Mouse (Mus musculus): ENCODE results near the gene Cnnm1.

Gene Cnnm1

GRCm38 (mm10) chr19:43511621-43512620, 71.7 kb downstream of the Cnnm1 start:
- DNase-seq (ENCODE audit: low spot score in 2 of 2): no peak

- DNase-seq (ENCODE audit: low spot score in 2 of 2): no peak
Measured at GRCm38 (mm10) chr19:43513874-43514273, 73.6 kb downstream of the Cnnm1 start.

GRCm38 (mm10) chr19:43515668-43516396, 75.6 kb downstream of the Cnnm1 start:
- DNase-seq (ENCODE audit: low spot score in 2 of 2): no peak

GRCm38 (mm10) chr19:43516397-43517035, 76.3 kb downstream of the Cnnm1 start:
- DNase-seq (ENCODE audit: low spot score in 2 of 2): no peak

- no peak for DNase-seq (ENCODE audit: low spot score in 2 of 2)
Measured at GRCm38 (mm10) chr19:43517320-43517719, 77.1 kb downstream of the Cnnm1 start.

GRCm38 (mm10) chr19:43517808-43518207, 77.6 kb downstream of the Cnnm1 start:
- no peak for DNase-seq (ENCODE audit: low spot score in 2 of 2)

GRCm38 (mm10) chr19:43518261-43518660, 78.0 kb downstream of the Cnnm1 start:
- DNase-seq (ENCODE audit: low spot score in 2 of 2): no peak

GRCm38 (mm10) chr19:43519226-43519625, 79.0 kb downstream of the Cnnm1 start:
- DNase-seq (ENCODE audit: low spot score in 2 of 2): no peak

GRCm38 (mm10) chr19:43520402-43520801, 80.2 kb downstream of the Cnnm1 start:
- DNase-seq (ENCODE audit: low spot score in 2 of 2): peak; percentile 9 to 25

- DNase-seq (ENCODE audit: low spot score in 2 of 2): no peak
Measured at GRCm38 (mm10) chr19:43521362-43521761, 81.1 kb downstream of the Cnnm1 start.

GRCm38 (mm10) chr19:43521996-43522395, 81.8 kb downstream of the Cnnm1 start:
- no peak for DNase-seq (ENCODE audit: low spot score in 2 of 2)

- peak; percentile 42 to 74 for DNase-seq (ENCODE audit: low spot score in 2 of 2)
Measured at GRCm38 (mm10) chr19:43523551-43523950, 83.3 kb downstream of the Cnnm1 start.

- peak; percentile 93 to 95 for DNase-seq (ENCODE audit: low spot score in 2 of 2)
Measured at GRCm38 (mm10) chr19:43524187-43525103, 84.2 kb downstream of the Cnnm1 start, which contains the start of gene Got1. Gene Got1 (minus strand): TSS chr19:43524605.

- no peak for DNase-seq (ENCODE audit: low spot score in 2 of 2)
Measured at GRCm38 (mm10) chr19:43525104-43525482, 84.9 kb downstream of the Cnnm1 start.

GRCm38 (mm10) chr19:43525566-43525965, 85.3 kb downstream of the Cnnm1 start:
- no peak for DNase-seq (ENCODE audit: low spot score in 2 of 2)

- no peak for DNase-seq (ENCODE audit: low spot score in 2 of 2)
Measured at GRCm38 (mm10) chr19:43526025-43526424, 85.8 kb downstream of the Cnnm1 start.

GRCm38 (mm10) chr19:43527131-43527530, 86.9 kb downstream of the Cnnm1 start:
- no peak for DNase-seq (ENCODE audit: low spot score in 2 of 2)

- no peak for DNase-seq (ENCODE audit: low spot score in 2 of 2)
Measured at GRCm38 (mm10) chr19:43528056-43528587, 87.9 kb downstream of the Cnnm1 start.

GRCm38 (mm10) chr19:43530197-43530770, 90.0 kb downstream of the Cnnm1 start:
- peak; percentile 53 to 70 for DNase-seq (ENCODE audit: low spot score in 2 of 2)

GRCm38 (mm10) chr19:43530921-43531320, 90.7 kb downstream of the Cnnm1 start:
- DNase-seq (ENCODE audit: low spot score in 2 of 2): peak; percentile 31 to 56

All from natural killer cell, adult 2 months (primary cell).